Mouse (Mus musculus) ES-Bruce4 (cell line): ENCODE results near the gene Pigv.
"Not testable (repeated sequence)": the region's sequence is repeated elsewhere in the genome, so short reads cannot be mapped to it uniquely, and the experiment has no call there.

Experiments used
- EP300 ChIP-seq: IDR thresholded peaks from 2 replicates; pipeline ENCODE4 v1.6.1; 2011; ENCODE audit warnings: low read depth, low read length; ENCODE audit not compliant: insufficient read depth
- POLR2A ChIP-seq: IDR thresholded peaks from one replicate; pipeline ENCODE4 v1.8.1; 2011; ENCODE audit warnings: low read length; ENCODE audit not compliant: insufficient read depth

GRCm38 (mm10) chr4:133649464-133649863 is 23.0 kb downstream of the Pigv start:
- not testable (repeated sequence) for TF ChIP-seq EP300, POLR2A
